Mouse (Mus musculus) kidney, embryonic 16.5 days (tissue): Measurements from ENCODE around the gene Rab3gap2. TPM values are rescaled to one million over a fixed set of nuclear protein-coding genes. Genes with fewer than 3 reads are reported as not detected.

Experiments used
- ATAC-seq: fragments of 200-750 bp; cut with Nextera tagmentation; 2 replicates; pipeline ENCODE4 v1.8.0; 2017; ENCODE audit warnings: moderate TSS enrichment; ENCODE audit not compliant: low FRiP score, low TSS enrichment
- H3K27ac ChIP-seq: fragments of 300-500 bp; sonication (generic); 2 replicates; pipeline ENCODE4 v1.5.1; 2014; ENCODE audit warnings: low read length
- H3K27me3 ChIP-seq: fragments of 300-500 bp; sonication (generic); 2 replicates; pipeline ENCODE4 v1.6.1; 2014; ENCODE audit warnings: low read length, control low read depth, mixed read lengths; ENCODE audit not compliant: insufficient read depth
- H3K36me3 ChIP-seq: fragments of 300-500 bp; sonication (generic); 2 replicates; pipeline ENCODE4 v1.6.1; 2014; ENCODE audit warnings: low read length, control low read depth, mixed read lengths; ENCODE audit not compliant: insufficient read depth
- H3K4me1 ChIP-seq: fragments of 300-500 bp; sonication (generic); 2 replicates; pipeline ENCODE4 v1.6.1; 2014; ENCODE audit warnings: low read length, control low read depth, mixed read lengths; ENCODE audit not compliant: insufficient read depth
- H3K4me2 ChIP-seq: fragments of 300-500 bp; sonication (generic); replicated peaks from 2 replicates; pipeline ENCODE4 v1.6.1; 2014; ENCODE audit warnings: low read depth, low read length
- H3K4me3 ChIP-seq: fragments of 300-500 bp; sonication (generic); 2 replicates; pipeline ENCODE4 v1.5.1; 2014; ENCODE audit warnings: mild to moderate bottlenecking, low read length
- H3K9ac ChIP-seq: fragments of 300-500 bp; sonication (generic); replicated peaks from 2 replicates; pipeline ENCODE4 v1.6.1; 2014; ENCODE audit warnings: low read length
- H3K9me3 ChIP-seq: fragments of 300-500 bp; sonication (generic); 2 replicates; pipeline ENCODE4 v1.6.1; 2016; ENCODE audit warnings: low read length, control low read depth
- WGBS: fragments of 180-500 bp; shearing (Covaris S2); extraction: QIAGEN DNeasy Blood & Tissue Kit; methylation state at CpG from one replicate; pipeline ENCODE4 v1.1.7; 2014; 5-methylcytosine and 5-hydroxymethylcytosine counted together
- polyA plus RNA-seq: library from polyadenylated mRNA; unstranded; fragments of >200 nt; fragmentation: Nextera tagmentation; extraction: Ambion mirVana; gene quantifications from 2 replicates; pipeline ENCODE4 v1.2.1, GENCODE M21; 2015

Gene Rab3gap2
- polyA plus RNA-seq, 1 experiment from 2014 or later: 23.8 TPM

- no peak for ATAC-seq
- no peak overlapping the region for H3K9ac ChIP-seq
- H3K4me1 ChIP-seq: no peaks in the 10 kb centered on the region
- no peak overlapping the region for H3K27ac ChIP-seq
- no peak overlapping the region for H3K4me3 ChIP-seq
- no peaks in the 10 kb centered on the region for H3K9me3 ChIP-seq
- peaks cover 60% of the 10 kb centered on the region for H3K36me3 ChIP-seq
- no peaks in the 10 kb centered on the region for H3K27me3 ChIP-seq
- WGBS: 90% methylated on average over 5 of the region's 5 CpGs
- no peak overlapping the region for H3K4me2 ChIP-seq
Observed at GRCm38 (mm10) chr1:185274819-185275545, 71.1 kb downstream of the Rab3gap2 start.

DNA sequence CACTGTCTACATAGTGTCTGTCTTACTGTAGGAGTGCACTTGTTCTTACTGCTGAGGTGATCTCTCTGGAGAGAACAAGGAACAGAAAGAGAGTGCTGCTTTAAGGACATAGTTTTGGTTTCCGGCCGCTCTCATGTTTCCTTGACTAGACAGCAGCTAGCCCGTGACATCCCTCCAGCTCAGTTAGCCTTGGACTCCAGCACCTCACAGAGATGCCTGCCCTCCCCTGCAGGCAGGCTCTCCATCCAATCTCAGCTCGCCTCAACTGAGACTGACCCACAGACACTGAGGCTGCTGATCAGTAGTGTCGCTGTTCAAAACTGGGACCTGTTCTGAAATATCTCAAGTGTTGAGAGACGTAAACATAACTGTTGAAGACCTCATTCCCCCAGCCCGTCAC, 72.1 kb downstream of the Rab3gap2 start:
- 82% methylated on average over 7 of the region's 7 CpGs for WGBS
- Histone ChIP-seq H3K27ac (no peak overlapping the region), H3K9ac (no peak overlapping the region), H3K4me2 (no peak overlapping the region), H3K27me3 (no peaks in the 10 kb centered on the region), H3K9me3 (no peaks in the 10 kb centered on the region), H3K4me3 (no peak overlapping the region), H3K36me3 (peaks cover 63% of the 10 kb centered on the region), H3K4me1 (no peaks in the 10 kb centered on the region)
- ATAC-seq: no peak

DNA sequence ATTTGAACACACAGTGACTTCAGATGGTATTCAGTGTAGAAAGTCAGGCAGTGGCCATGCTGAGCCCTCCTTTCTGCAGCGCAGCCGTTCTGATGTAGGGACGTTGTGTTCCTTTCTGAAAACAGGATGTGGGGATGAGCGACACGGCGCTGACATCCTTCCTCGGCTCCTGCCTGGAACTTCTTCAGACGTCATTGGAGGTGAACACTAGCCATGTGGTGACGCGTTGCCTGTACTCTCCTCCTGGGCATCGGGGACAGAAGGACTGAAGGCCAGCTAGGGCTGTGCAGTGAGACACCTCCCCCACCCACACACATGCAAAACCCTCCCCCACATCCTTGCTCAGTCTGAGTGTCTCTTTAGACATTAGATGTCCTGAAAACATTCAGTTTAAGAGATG, 73.1 kb downstream of the Rab3gap2 start:
- Histone ChIP-seq H3K9ac (no peak overlapping the region), H3K4me2 (no peak overlapping the region), H3K27me3 (no peaks in the 10 kb centered on the region), H3K4me1 (no peaks in the 10 kb centered on the region), H3K4me3 (no peak overlapping the region), H3K27ac (no peak overlapping the region), H3K9me3 (no peaks in the 10 kb centered on the region), H3K36me3 (peaks cover 56% of the 10 kb centered on the region)
- ATAC-seq: no peak
- 70% methylated on average over 11 of the region's 11 CpGs for WGBS

GRCm38 (mm10) chr1:185279288-185279687, 75.4 kb downstream of the Rab3gap2 start:
- Histone ChIP-seq H3K9me3 (no peaks in the 10 kb centered on the region), H3K4me1 (no peaks in the 10 kb centered on the region), H3K36me3 (peaks cover 56% of the 10 kb centered on the region), H3K4me2 (no peak overlapping the region), H3K27ac (no peak overlapping the region), H3K9ac (no peak overlapping the region), H3K4me3 (no peak overlapping the region), H3K27me3 (no peaks in the 10 kb centered on the region)
- no peak for ATAC-seq
- 70% methylated on average over 9 of the region's 9 CpGs for WGBS

DNA sequence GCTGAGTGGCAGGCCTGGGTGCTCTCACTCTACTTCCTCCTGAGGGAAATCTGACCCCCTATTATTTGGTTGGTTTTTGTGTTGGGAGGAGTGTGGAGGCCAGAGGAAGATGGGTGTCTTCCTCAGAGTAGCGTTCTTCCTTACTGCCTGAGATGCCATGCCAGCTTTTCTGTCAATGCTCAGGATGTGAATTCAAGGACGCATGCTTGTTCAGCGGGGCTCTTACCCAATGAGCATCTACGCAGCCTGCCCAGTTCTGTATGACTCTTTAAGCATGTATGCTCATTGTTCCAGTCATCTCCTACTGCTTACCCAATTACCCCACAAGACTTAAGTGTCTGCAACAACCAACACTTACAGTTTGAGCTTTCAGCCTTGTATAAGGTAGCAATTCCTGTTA, 76.7 kb downstream of the Rab3gap2 start:
- WGBS: 96% methylated on average over 4 of the region's 4 CpGs
- H3K4me3 ChIP-seq: no peak overlapping the region
- no peak overlapping the region for H3K27ac ChIP-seq
- H3K4me2 ChIP-seq: no peak overlapping the region
- no peak overlapping the region for H3K9ac ChIP-seq
- H3K9me3 ChIP-seq: no peaks in the 10 kb centered on the region
- H3K4me1 ChIP-seq: no peaks in the 10 kb centered on the region
- peaks cover 66% of the 10 kb centered on the region for H3K36me3 ChIP-seq
- ATAC-seq: no peak
- no peaks in the 10 kb centered on the region for H3K27me3 ChIP-seq

DNA sequence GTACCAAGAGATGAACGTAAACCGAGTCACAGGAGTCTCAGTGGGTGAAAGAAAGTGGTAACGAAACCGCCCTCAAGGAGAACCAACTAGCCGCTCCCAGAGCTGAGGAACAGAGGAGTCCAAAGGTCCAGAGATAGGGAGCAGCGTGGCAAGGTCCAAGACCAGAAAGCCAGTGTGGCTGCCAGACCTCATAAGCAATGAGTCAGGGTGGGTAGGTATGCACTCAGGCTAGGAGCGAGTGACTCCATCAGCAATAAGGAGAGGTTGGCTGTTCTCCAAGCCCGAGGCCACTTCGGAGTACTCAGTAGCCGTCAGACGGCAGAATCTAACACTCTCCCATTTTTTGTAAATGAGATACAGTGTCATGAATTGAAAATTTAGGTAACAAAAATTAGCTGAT, 78.9 kb downstream of the Rab3gap2 start:
- ATAC-seq: no peak
- Histone ChIP-seq H3K9ac (no peak overlapping the region), H3K4me2 (no peak overlapping the region), H3K27me3 (no peaks in the 10 kb centered on the region), H3K36me3 (peaks cover 69% of the 10 kb centered on the region), H3K9me3 (no peaks in the 10 kb centered on the region), H3K4me1 (no peaks in the 10 kb centered on the region), H3K4me3 (no peak overlapping the region), H3K27ac (no peak overlapping the region)
- WGBS: 93% methylated on average over 11 of the region's 11 CpGs

GRCm38 (mm10) chr1:185283247-185283646, 79.3 kb downstream of the Rab3gap2 start:
- peaks cover 68% of the 10 kb centered on the region for H3K36me3 ChIP-seq
- H3K4me1 ChIP-seq: no peaks in the 10 kb centered on the region
- no peak overlapping the region for H3K27ac ChIP-seq
- WGBS: 91% methylated on average over 15 of the region's 15 CpGs
- no peak overlapping the region for H3K9ac ChIP-seq
- no peak for ATAC-seq
- no peak overlapping the region for H3K4me2 ChIP-seq
- no peak overlapping the region for H3K4me3 ChIP-seq
- no peaks in the 10 kb centered on the region for H3K9me3 ChIP-seq
- no peaks in the 10 kb centered on the region for H3K27me3 ChIP-seq

GRCm38 (mm10) chr1:185284740-185285139, 80.8 kb downstream of the Rab3gap2 start:
- no peak overlapping the region for H3K4me3 ChIP-seq
- no peaks in the 10 kb centered on the region for H3K9me3 ChIP-seq
- H3K27me3 ChIP-seq: no peaks in the 10 kb centered on the region
- peaks cover 62% of the 10 kb centered on the region for H3K36me3 ChIP-seq
- H3K4me2 ChIP-seq: no peak overlapping the region
- WGBS: 70% methylated on average over 4 of the region's 4 CpGs
- ATAC-seq: peak; percentile 42; the same call in 1 of the 2 replicates
- H3K9ac ChIP-seq: no peak overlapping the region
- H3K27ac ChIP-seq: no peak overlapping the region
- H3K4me1 ChIP-seq: no peaks in the 10 kb centered on the region

- 88% methylated on average over 4 of the region's 4 CpGs for WGBS
- no peak overlapping the region for H3K27ac ChIP-seq
- peaks cover 63% of the 10 kb centered on the region for H3K36me3 ChIP-seq
- no peaks in the 10 kb centered on the region for H3K4me1 ChIP-seq
- H3K4me3 ChIP-seq: no peak overlapping the region
- H3K9ac ChIP-seq: no peak overlapping the region
- H3K27me3 ChIP-seq: no peaks in the 10 kb centered on the region
- H3K4me2 ChIP-seq: no peak overlapping the region
- no peak for ATAC-seq
- H3K9me3 ChIP-seq: no peaks in the 10 kb centered on the region
Observed at GRCm38 (mm10) chr1:185285171-185285570, 81.3 kb downstream of the Rab3gap2 start.

- no peaks in the 10 kb centered on the region for H3K27me3 ChIP-seq
- no peaks in the 10 kb centered on the region for H3K4me1 ChIP-seq
- H3K4me2 ChIP-seq: no peak overlapping the region
- 78% methylated on average over 20 of the region's 20 CpGs for WGBS
- no peaks in the 10 kb centered on the region for H3K9me3 ChIP-seq
- H3K9ac ChIP-seq: no peak overlapping the region
- ATAC-seq: no peak
- peaks cover 69% of the 10 kb centered on the region for H3K36me3 ChIP-seq
- H3K4me3 ChIP-seq: no peak overlapping the region
- H3K27ac ChIP-seq: no peak overlapping the region
Observed at GRCm38 (mm10) chr1:185287066-185287465, 83.1 kb downstream of the Rab3gap2 start.
